Comparison of ENCODE assay signal across 12 mouse cellular contexts in genomic region chr17:46519971-46520370, GRCm38 (mm10). TPM values are rescaled to one million over a fixed set of nuclear protein-coding genes. Genes with fewer than 3 reads are reported as not detected.
A peak's percentile ranks its signal among the peaks of the same experiment; 100 is the strongest.
DNase-seq lines count a peak whose midpoint lies in the region; ATAC-seq and TF ChIP-seq lines count a peak whose summit lies in the region.
"Had no signal": no experiment of that assay in that cellular context is flagged by ENCODE, and none has a peak within 500 bp of the region (broad histone marks: within the 10 kb centered on the region; RNA-seq: fewer than 3 reads in every experiment).

No protein-coding gene starts in this region.

- no peak for TF ChIP-seq CTCF in MEL (IDR thresholded peaks at IDR 0.05 in 2 of 3, conservative IDR thresholded peaks at IDR 0.05 in 1 of 3; ENCODE audit: control insufficient read depth in 1 of 3, insufficient read depth in 1 of 3, low read depth in 2 of 3, low read length in 3 of 3, poor library complexity in 1 of 3, severe bottlenecking in 1 of 3)

- no peak for DNase-seq in kidney, adult 11 months
- DNase-seq in MEL (ENCODE audit: low read depth, low spot score), result no peak
- DNase-seq in liver, embryonic 13.5 days, result no peak
- no peak for DNase-seq in urinary bladder, postnatal 10 days (ENCODE audit: low spot score)
- DNase-seq in ovary, postnatal 10 days (ENCODE audit: low spot score), result no peak
- DNase-seq in left cerebral cortex, adult 11 months (ENCODE audit: low spot score), result no peak
- DNase-seq: adrenal gland, postnatal 25 days; cerebellum, adult 2 months; layer of hippocampus, postnatal 36 days had no signal

- no peak for TF ChIP-seq POLR2A in MEL (IDR thresholded peaks at IDR 0.05; ENCODE audit: control insufficient read depth in 1 of 2, insufficient read depth in 1 of 2, low read depth in 1 of 2, low read length in 2 of 2, poor library complexity in 1 of 2)

- H3K79me2 ChIP-seq in MEL (ENCODE audit: control insufficient read depth, insufficient read depth, low read length, poor library complexity), result no peaks in the 10 kb centered on the region

- WGBS in kidney, embryonic 14.5 days, result 73% methylated on average over 10 of the region's 10 CpGs
- 49% methylated on average over 10 of the region's 10 CpGs for WGBS in embryonic facial prominence, embryonic 12.5 days
- WGBS in liver, embryonic 13.5 days (ENCODE audit: insufficient replicate concordance), result 42% methylated on average over 10 of the region's 10 CpGs

- peak overlapping the region; percentile 15 for H3K4me2 ChIP-seq in kidney, embryonic 14.5 days (replicated peaks; ENCODE audit: low read depth, low read length)
- H3K4me2 ChIP-seq in embryonic facial prominence, embryonic 12.5 days (replicated peaks), result peak overlapping the region; percentile 43
- H3K4me2 ChIP-seq in liver, embryonic 13.5 days, result peak overlapping the region; percentile 33

- no peak overlapping the region for H3K27ac ChIP-seq in kidney, embryonic 14.5 days (ENCODE audit: low read depth, low read length)
- no peak overlapping the region for H3K27ac ChIP-seq in MEL (ENCODE audit: control insufficient read depth, low read depth, low read length)
- H3K27ac ChIP-seq in embryonic facial prominence, embryonic 12.5 days, result no peak overlapping the region
- H3K27ac ChIP-seq in liver, embryonic 13.5 days, result no peak overlapping the region

- H3K27me3 ChIP-seq in kidney, embryonic 14.5 days (ENCODE audit: control insufficient read depth, insufficient read depth, low read length), result 0 out of 2 replicates have a peak, but pooled peaks cover 5% of the 10 kb centered on the region
- H3K27me3 ChIP-seq in MEL (ENCODE audit: control insufficient read depth in 1 of 2, insufficient read depth in 2 of 2, low read length in 2 of 2), result no peaks in the 10 kb centered on the region
- H3K27me3 ChIP-seq in embryonic facial prominence, embryonic 12.5 days, result peaks cover 33% of the 10 kb centered on the region
- H3K27me3 ChIP-seq in liver, embryonic 13.5 days, result peaks cover 38% of the 10 kb centered on the region

- H3K4me1 ChIP-seq in kidney, embryonic 14.5 days (ENCODE audit: control insufficient read depth, insufficient read depth, low read length), result no peaks in the 10 kb centered on the region
- H3K4me1 ChIP-seq in MEL (ENCODE audit: control insufficient read depth in 1 of 2, insufficient read depth in 2 of 2, low read length in 2 of 2), result peaks cover 0 to 3% of the 10 kb centered on the region in 2 experiments; a peak in 1 of 4 replicates
- H3K4me1 ChIP-seq in embryonic facial prominence, embryonic 12.5 days, result peaks cover 4% of the 10 kb centered on the region
- H3K4me1 ChIP-seq in liver, embryonic 13.5 days (replicated peaks), result no peaks in the 10 kb centered on the region

- no peaks in the 10 kb centered on the region for H3K9me3 ChIP-seq in kidney, embryonic 14.5 days (ENCODE audit: control insufficient read depth, low read length)
- H3K9me3 ChIP-seq in MEL (replicated peaks; ENCODE audit: insufficient read depth, low read length), result no peaks in the 10 kb centered on the region
- H3K9me3 ChIP-seq in embryonic facial prominence, embryonic 12.5 days, result no peaks in the 10 kb centered on the region
- H3K9me3 ChIP-seq in liver, embryonic 13.5 days (replicated peaks), result no peaks in the 10 kb centered on the region

- ATAC-seq in kidney, embryonic 14.5 days (ENCODE audit: low FRiP score, low TSS enrichment), result no peak
- no peak for ATAC-seq in embryonic facial prominence, embryonic 12.5 days (ENCODE audit: insufficient number of reproducible peaks, insufficient read depth, low FRiP score, low TSS enrichment)
- ATAC-seq in liver, embryonic 13.5 days (ENCODE audit: low read depth), result no peak
- ATAC-seq: forebrain, embryonic 16.5 days had no signal

- TF ChIP-seq EP300 in MEL (IDR thresholded peaks at IDR 0.05; ENCODE audit: low read depth in 1 of 2, low read length in 2 of 2), result no peak

- no peak overlapping the region for H3K4me3 ChIP-seq in kidney, embryonic 14.5 days (ENCODE audit: low read length)
- peak overlapping the region; percentile 54 to 58 for H3K4me3 ChIP-seq in MEL (ENCODE audit: control insufficient read depth in 1 of 2, insufficient read depth in 1 of 2, low read depth in 2 of 2, low read length in 2 of 2)
- peak overlapping the region; percentile 25 for H3K4me3 ChIP-seq in embryonic facial prominence, embryonic 12.5 days
- no peak overlapping the region for H3K4me3 ChIP-seq in liver, embryonic 13.5 days (replicated peaks)

- TF ChIP-seq RAD21 in MEL (IDR thresholded peaks at IDR 0.05; ENCODE audit: low read depth, low read length), result no peak

- peak overlapping the region; percentile 18; the same call in 1 of the 2 replicates for H3K9ac ChIP-seq in kidney, embryonic 14.5 days (ENCODE audit: low read depth, low read length)
- H3K9ac ChIP-seq in MEL (ENCODE audit: control insufficient read depth, low read depth, low read length, poor library complexity, severe bottlenecking), result peak overlapping the region; percentile 67
- peak overlapping the region; percentile 34 for H3K9ac ChIP-seq in embryonic facial prominence, embryonic 12.5 days
- no peak overlapping the region for H3K9ac ChIP-seq in liver, embryonic 13.5 days

- no peaks in the 10 kb centered on the region for H3K36me3 ChIP-seq in kidney, embryonic 14.5 days (ENCODE audit: control insufficient read depth, insufficient read depth, low read length)
- no peaks in the 10 kb centered on the region for H3K36me3 ChIP-seq in MEL (ENCODE audit: control insufficient read depth in 1 of 2, insufficient read depth in 2 of 2, low read length in 2 of 2)
- no peaks in the 10 kb centered on the region for H3K36me3 ChIP-seq in embryonic facial prominence, embryonic 12.5 days
- H3K36me3 ChIP-seq in liver, embryonic 13.5 days, result no peaks in the 10 kb centered on the region

TF ChIP-seq in MEL, 35 proteins besides CTCF, POLR2A, EP300 and RAD21:
- 0 out of 2 replicates have a peak, but pooled peaks have one; percentile 24 for TF ChIP-seq MXI1 (IDR thresholded peaks at IDR 0.05; ENCODE audit: low read depth, low read length)
- TF ChIP-seq USF2 (IDR thresholded peaks at IDR 0.05; ENCODE audit: borderline replicate concordance in 1 of 2, insufficient read depth in 1 of 2, low read depth in 1 of 2, low read length in 2 of 2), result no peak

RNA-seq across cellular contexts. Expression of gene Dnph1, which starts 23.5 kb away (rescaled TPM):
- 67.9 and 71.2 TPM in 2 replicates for polyA plus RNA-seq in kidney, embryonic 14.5 days (2014; fragmentation: Nextera tagmentation; extraction: Ambion mirVana)
- 37.2 and 40.8 TPM in 2 replicates for total RNA-seq in MEL (2012; rRNA removed)
- polyA plus RNA-seq in MEL (2012; ENCODE audit: insufficient read depth in 1 of 2, insufficient read length in 2 of 2, low read depth in 1 of 2, low replicate concordance in 2 of 2, missing spikeins in 1 of 2), result 10 to 100 TPM in 1 of 2 experiments, not detected in 1; 86.5 TPM
- polyA plus RNA-seq in embryonic facial prominence, embryonic 12.5 days (2016; fragmentation: Nextera tagmentation; extraction: Ambion mirVana), result 58.2 and 63.4 TPM in 2 replicates
- 34.6 and 35.1 TPM in 2 replicates for polyA plus RNA-seq in liver, embryonic 13.5 days (2015; fragmentation: Nextera tagmentation; extraction: Ambion mirVana)

RNA-seq across cellular contexts. Expression of gene Cul9, which starts 26.2 kb away (rescaled TPM):
- polyA plus RNA-seq in kidney, embryonic 14.5 days (2014; fragmentation: Nextera tagmentation; extraction: Ambion mirVana), result 3.0 and 4.8 TPM in 2 replicates
- total RNA-seq in MEL (2012; rRNA removed), result 3.6 TPM in 2 replicates
- polyA plus RNA-seq in MEL (2012; ENCODE audit: insufficient read depth in 1 of 2, insufficient read length in 2 of 2, low read depth in 1 of 2, low replicate concordance in 2 of 2, missing spikeins in 1 of 2), result 10 to 100 TPM in 1 of 2 experiments, not detected in 1; 10.7 TPM
- 12.4 and 13.4 TPM in 2 replicates for polyA plus RNA-seq in embryonic facial prominence, embryonic 12.5 days (2016; fragmentation: Nextera tagmentation; extraction: Ambion mirVana)
- 0.44 and 0.84 TPM in 2 replicates for polyA plus RNA-seq in liver, embryonic 13.5 days (2015; fragmentation: Nextera tagmentation; extraction: Ambion mirVana)

RNA-seq across cellular contexts. Expression of gene Ttbk1, which starts 32.5 kb away (rescaled TPM):
- polyA plus RNA-seq in kidney, embryonic 14.5 days (2014; fragmentation: Nextera tagmentation; extraction: Ambion mirVana), result 0.04 and 0.11 TPM in 2 replicates
- not detected in 2 replicates for total RNA-seq in MEL (2012; rRNA removed)
- polyA plus RNA-seq in MEL (2012; ENCODE audit: insufficient read depth in 1 of 2, insufficient read length in 2 of 2, low read depth in 1 of 2, low replicate concordance in 2 of 2, missing spikeins in 1 of 2), result under 1 TPM in 1 of 2 experiments, not detected in 1; 0.08 TPM
- 0.88 and 1.3 TPM in 2 replicates for polyA plus RNA-seq in embryonic facial prominence, embryonic 12.5 days (2016; fragmentation: Nextera tagmentation; extraction: Ambion mirVana)
- 0.02 TPM in 2 replicates for polyA plus RNA-seq in liver, embryonic 13.5 days (2015; fragmentation: Nextera tagmentation; extraction: Ambion mirVana)

RNA-seq across cellular contexts. Expression of gene Srf, which starts 36.0 kb away (rescaled TPM):
- polyA plus RNA-seq in kidney, embryonic 14.5 days (2014; fragmentation: Nextera tagmentation; extraction: Ambion mirVana), result 10.3 and 12.8 TPM in 2 replicates
- total RNA-seq in MEL (2012; rRNA removed), result 38.9 and 43.9 TPM in 2 replicates
- polyA plus RNA-seq in MEL (2012; ENCODE audit: insufficient read depth in 1 of 2, insufficient read length in 2 of 2, low read depth in 1 of 2, low replicate concordance in 2 of 2, missing spikeins in 1 of 2), result 100 to 1,000 TPM in 1 of 2 experiments, not detected in 1; 114 TPM
- 10.5 and 12.0 TPM in 2 replicates for polyA plus RNA-seq in embryonic facial prominence, embryonic 12.5 days (2016; fragmentation: Nextera tagmentation; extraction: Ambion mirVana)
- polyA plus RNA-seq in liver, embryonic 13.5 days (2015; fragmentation: Nextera tagmentation; extraction: Ambion mirVana), result 2.9 and 3.2 TPM in 2 replicates

Comparison
In these comparisons a context has a peak if more than half of its experiments do, and no peak if none do; other contexts are left out.
1. H3K4me3 ChIP-seq: peak in MEL (2 of 2) and embryonic facial prominence, embryonic 12.5 days (single experiment); none in kidney, embryonic 14.5 days (single experiment) and liver, embryonic 13.5 days (single experiment).
2. Peak in every context shown above with its lines, with median percentiles within 50 percentile points of each other: H3K4me2 ChIP-seq.